Mouse (Mus musculus) erythroblast, adult 5-6 weeks (primary cell): ENCODE measurements around the gene Itga10. TPM values are rescaled to one million over a fixed set of nuclear protein-coding genes. Genes with fewer than 3 reads are reported as not detected.
A peak's percentile ranks its signal among the peaks of the same experiment; 100 is the strongest.
"Not testable (repeated sequence)": the region's sequence is repeated elsewhere in the genome, so short reads cannot be mapped to it uniquely, and the experiment has no call there.

Experiments used
- ATAC-seq: replicated peaks from 2 replicates; pipeline ENCODE4 v1.8.0; 2016; ENCODE audit warnings: moderate number of reproducible peaks, mild to moderate bottlenecking, moderate TSS enrichment, inconsistent platforms; ENCODE audit not compliant: poor library complexity, low FRiP score, severe bottlenecking
- total RNA-seq, 2 experiments: library from RNA; stranded (forward) in 1 of 2; stranded (reverse) in 1 of 2; fragments of 150-400 nt in 1 of 2; fragments of 200-764, 138-1000 nt in 1 of 2; gene quantifications; 2 replicates each; pipeline versions ENCODE4 v1.2.3 to v1.2.4; 2015 to 2017; ENCODE audit warnings: low replicate concordance in 2 of 2

The Itga10 gene
- total RNA-seq, 2 experiments from 2014 or later, result 1.4 TPM; not detected in 1

DNA sequence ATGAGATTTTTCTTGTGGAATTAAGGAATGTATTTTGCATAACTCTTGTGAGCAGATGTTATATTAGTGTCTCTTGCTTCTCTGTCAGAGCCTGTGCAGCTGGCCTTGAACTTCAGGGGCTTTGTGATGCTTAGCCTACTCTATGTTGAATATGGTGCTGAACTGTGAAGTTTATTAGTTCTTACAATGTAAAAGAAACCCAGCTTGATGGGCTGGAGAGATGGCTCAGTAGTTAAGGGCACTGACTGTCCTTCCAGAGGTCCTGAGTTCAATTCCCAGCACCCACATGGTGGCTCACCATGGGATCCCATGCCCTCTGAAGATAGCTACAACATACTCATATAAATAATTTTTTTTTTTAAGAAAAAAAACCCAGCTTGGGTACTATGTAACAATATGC is 13.3 kb upstream of the Itga10 start:
- no peak for ATAC-seq

DNA sequence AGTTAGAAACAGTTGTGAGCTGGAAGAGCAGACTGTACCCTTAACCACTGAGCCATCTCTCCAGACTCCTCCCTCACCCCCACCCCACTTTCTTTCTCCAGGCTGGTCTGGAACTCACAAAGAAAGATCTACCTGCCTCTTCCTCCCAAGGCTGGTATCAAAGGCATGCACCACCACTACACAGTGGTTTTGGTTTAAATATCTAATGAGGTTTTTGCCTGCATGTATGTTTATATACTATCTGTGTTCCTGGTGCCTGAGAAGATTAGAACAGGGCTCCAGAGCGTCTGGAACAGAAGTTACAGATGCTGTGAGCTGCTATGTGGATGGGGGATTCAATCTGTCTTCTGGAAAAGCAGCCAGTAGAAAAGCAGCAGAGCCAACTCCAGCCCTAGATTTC is 11.4 kb upstream of the Itga10 start:
- no peak for ATAC-seq

DNA sequence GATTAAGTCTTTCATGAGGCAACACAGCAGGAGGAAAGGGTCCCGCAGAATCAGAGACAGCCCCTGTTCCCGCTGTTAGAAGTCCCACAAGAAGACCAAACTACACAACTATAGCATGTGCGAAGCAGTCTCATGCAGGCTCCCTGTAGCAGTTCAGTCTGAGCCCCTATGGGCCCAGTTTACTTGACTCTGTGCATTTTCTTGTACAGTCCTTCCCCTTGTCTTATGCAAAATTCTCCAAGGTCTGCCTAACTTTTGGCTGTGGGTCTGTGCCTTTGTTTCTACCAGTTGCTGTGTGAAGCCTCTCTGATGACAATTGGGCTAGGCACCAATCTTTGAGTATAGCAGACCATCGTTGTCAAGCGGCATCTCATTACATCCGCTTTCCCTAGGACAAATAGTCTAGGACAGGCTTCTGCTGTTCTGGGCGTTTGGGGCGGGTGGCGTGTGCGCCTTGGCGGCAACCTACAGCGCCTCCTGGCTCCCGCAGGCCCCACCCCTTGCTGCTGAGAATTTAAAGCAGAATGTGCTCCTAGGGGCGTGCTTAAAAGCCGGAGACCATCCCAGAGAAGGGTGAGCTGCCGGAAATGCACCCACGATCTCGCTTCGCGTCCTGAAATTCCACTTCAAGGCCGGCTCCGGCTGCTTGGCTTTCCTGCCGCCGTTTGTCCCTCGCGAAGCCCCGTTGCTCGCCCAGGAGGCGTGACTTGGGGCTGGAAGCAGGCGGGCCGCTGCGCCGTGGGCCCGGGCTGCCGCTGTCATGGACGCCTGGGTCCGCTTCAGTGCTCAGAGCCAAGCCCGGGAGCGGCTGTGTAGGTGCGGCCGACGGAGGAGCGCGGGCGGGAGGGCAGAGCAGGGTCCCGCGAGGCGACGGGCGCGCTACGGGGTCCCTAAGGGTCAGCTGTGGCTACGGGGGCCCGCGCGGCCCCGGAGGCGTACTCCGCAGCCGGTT is 10.2 kb upstream of the Itga10 start, which contains the start of the genes Pex11b and Gm42957:
Gene Pex11b, plus strand, starts transcription at position 449 of the 952 bp plus-strand sequence.
Gene Gm42957, plus strand, starts transcription at position 547 of the 952 bp plus-strand sequence.
- ATAC-seq, result peak; percentile 91

DNA sequence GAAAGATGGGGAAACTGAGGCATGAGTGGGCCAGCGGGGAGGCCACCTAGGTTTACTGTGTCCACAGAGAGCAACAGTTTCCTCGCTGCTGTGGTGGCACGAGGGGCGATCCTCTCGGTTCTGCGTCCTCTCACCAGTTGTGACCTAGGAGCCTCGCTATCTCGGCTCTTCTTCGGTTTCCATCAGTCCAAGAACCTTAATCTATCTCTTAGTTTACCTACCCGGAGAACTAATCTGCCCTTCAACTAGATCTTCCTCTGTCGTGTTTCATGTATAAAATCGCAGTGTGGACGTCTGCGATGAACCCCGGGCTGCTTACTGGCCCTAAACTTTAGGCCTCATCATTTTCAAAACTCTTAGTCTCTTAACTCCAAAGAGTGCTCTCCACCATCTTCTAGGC is 9.5 kb upstream of the Itga10 start:
- no peak for ATAC-seq

DNA sequence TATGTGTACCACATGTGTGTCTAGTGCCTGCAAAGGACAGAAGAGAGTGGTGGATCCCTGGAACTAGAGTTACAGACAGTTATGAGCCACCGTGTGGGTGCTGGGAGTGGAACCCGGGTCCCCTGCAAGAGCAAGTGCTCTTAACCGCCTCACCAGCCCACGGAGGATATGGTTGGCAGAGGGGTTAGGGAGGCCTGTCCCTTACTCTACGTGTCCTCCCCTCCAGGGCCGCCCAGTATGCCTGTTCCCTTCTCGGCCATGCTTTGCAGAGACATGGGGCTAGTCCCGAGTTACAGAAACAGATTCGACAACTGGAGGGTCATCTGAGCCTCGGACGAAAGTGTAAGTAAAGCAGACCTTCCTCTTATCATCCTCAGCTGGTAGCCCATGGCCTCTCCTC is 8.9 kb upstream of the Itga10 start:
- ATAC-seq, result no peak

DNA sequence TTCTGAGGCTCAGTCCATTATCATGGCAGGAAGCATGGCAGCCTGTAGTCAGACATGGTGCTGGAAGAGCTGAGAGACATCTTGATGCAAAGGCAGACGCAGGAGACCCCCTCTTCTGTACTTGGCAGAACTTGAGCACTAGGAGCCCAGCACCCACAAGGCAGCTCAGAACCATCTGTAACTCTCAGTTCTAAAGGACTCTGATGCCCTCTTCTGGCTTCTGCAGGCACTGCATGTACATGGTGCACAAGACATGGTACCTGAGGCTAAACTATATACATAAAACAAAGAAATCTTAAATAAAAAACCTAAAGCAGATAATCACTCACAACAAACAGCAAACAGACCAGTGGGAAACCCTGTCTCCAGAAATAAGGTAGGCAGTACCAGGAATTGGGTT is 6.2 kb upstream of the Itga10 start:
- ATAC-seq, result peak; percentile 69

DNA sequence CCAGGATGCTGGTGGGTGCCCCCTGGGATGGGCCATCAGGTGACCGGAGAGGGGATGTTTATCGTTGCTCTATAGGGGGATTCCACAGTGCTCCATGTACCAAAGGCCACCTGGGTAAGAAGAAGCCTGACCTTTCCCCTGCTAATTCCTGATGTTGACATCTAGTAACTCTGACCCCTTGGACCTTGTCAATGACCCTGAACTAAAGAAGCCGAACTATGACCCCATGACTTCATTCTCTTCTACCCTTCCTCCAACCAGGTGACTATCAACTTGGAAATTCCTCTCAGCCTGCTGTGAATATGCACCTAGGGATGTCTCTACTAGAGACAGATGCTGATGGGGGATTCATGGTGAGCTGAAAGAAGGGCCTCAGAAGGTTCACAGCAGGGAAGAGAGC is 2.0 kb downstream of the Itga10 start:
- no peak for ATAC-seq

DNA sequence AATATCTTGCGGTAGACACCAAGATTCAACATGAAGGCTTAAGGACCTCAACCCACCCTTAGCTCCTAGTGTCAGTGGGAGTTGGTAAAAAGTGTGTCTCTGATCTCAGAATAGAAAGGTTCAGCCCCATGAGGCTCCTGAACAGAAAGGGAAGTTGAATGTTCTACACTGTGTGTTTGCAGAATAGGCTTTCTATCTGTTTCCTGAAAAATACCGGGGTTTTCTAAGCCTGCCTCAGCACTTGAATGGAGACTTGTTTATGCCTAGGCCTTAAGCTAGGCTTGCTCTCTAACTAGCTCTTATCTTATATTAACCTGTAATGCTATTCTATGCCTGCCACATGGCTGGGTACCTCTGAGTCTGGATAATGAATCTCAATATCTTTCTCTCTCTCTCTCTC is 15.5 kb downstream of the Itga10 start:
- ATAC-seq, result no peak

DNA sequence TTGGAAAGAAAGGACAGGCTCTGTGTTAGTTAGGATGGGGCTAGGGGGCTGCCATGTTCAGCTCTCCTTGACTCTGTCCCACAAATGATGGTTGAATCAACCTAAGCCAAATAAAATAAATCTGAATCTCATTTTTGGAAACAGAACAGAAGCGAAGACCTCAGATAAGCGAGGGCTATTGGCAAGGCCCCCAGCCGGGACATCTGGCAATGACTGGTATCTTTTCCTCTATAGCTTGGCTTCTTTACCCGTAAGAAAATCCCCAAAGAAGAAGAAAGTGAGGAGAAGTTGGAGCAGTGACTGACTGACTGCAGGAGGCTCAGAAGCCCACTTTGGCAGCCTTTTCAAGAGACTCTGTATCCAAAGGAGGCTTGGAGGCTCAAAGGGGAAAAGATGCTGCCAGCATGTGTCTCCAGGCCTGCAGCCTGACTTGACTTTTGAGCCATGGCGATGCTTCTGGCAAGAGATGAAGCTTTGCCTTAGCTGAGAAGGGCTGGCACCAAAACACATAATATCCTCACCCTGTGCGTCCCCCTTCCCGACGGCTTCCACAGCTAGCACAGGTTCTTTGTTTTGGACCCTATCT is 17.4 kb downstream of the Itga10 start:
- ATAC-seq, result no peak

DNA sequence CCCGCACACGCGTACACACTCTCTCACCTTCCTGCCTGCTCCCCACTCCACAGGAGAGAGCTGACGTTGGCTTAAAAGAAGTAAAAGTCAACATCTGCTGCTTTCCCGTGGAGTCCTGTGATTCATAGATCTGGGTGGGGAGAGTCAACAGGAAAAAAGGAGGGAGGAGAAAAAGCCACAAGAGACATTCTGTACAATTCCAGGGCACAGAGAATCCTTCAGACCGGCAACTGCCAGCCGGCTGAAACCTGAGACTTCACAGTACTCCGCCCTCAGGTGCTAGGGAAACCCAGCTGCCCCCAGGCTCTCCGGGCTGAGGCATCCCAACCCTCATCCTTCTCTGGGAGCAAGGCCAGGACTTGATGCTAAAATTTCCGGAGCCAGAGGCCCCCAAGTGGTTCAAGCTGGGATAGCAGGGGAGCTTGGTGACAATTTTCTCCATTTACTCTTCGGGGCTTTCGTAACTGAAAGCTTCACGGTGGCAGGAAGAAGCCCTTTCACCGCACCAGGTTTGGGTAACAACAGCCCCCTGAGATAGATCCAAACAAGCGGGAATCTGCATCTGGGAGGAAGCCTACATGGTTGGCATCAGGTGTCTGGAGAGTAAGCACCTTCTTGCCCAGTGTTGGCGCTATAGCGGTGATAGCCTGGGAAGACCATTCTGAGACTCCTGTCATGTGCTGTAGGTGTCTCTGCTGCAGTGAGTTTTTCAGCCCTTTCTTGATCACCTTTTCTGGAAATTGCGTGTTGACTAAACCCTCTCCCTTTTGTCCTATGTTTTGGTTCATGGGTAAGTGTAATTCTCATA is 18.3 kb downstream of the Itga10 start:
- peak; percentile 71 for ATAC-seq

DNA sequence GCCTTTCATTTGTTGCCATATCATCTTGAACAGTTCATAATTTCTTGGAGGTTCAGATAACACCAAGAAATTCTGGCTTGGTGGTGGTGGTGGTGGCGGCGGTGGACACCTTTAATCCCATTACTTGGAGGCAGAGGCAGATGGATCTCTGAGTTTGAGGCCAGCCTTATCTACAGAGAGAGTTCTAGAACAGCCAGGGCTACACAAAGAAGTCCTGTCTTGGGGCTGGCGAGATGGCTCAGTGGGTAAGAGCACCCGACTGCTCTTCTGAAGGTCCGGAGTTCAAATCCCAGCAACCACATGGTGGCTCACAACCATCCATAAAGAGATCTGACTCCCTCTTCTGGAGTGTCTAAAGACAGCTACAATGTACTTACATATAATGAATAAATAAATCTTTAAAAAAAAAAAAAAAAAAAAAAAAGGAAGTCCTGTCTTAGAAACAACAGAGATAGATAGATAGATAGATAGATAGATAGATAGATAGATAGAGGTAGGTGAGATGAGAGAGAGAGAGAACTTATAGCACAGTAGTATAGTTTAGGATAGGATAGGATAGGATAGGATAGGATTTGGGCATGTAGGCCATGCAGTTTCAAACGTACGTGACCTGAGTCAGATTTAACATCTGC is 20.5 kb downstream of the Itga10 start:
- ATAC-seq, result not testable (repeated sequence)

DNA sequence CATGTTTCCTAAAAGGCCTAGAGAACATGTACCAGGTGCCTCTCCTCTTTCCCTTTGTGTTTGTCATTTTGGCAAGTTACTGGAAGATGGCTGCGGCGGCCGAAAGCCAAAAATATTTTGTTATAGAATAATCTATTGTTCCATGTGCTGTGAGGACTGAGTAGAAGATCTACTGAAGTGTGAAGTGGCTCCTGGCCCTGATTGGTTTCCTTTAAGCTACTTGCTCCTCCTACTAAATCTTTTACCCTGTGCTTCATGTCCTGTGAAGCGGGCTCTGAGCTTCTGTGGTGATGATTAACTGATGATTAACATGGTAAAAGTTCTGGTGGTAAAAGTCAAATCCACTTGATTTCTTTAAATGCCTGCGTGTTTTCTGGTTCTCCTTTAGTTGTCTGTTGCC is 21.5 kb downstream of the Itga10 start:
- no peak for ATAC-seq

DNA sequence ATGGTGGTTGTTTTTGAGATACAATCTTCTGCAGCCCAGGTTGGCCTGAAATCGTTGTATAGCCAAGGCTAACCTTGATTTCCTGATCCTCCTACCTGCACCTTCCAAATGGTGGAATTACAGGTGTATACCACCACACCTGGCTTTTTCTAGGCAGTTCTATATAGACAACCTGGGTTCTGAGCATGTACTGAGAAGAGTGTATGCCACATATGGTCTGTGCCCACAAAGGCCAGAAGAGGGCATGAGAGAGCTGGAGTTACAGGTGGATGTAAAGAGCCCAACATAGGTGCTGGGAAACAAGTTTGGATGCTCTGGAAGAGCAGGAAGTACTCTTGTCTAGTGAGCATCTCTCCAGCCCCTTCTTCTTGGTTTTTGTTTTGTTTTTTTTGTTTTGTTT is 21.9 kb downstream of the Itga10 start:
- ATAC-seq, result no peak

DNA sequence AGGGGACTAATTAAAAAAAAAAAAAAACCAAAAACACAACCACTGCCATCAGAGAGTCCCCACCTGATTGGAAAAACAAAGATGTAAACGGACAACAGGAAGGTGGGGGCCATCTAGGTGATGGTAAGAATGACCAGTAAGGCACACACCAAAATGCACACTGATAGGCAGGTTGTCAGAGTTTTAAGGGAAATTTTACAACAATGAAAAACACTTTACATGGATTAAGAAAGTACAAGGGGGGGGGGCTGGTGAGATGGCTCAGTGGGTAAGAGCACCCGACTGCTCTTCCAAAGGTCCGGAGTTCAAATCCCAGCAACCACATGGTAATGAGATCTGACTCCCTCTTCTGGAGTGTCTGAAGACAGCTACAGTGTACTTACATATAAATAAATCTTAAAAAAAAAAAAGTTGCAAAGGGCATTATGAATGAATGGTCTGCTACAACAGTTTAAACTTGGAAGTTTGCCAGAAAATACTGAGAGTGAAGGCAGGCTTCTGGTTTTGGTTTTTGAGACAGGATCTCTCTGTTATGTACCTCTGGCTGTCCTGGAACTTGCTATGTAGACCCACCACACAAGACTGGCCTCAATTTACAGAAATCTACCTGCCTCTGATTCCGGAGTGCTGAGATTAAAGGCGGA is 23.2 kb downstream of the Itga10 start:
- ATAC-seq, result no peak

DNA sequence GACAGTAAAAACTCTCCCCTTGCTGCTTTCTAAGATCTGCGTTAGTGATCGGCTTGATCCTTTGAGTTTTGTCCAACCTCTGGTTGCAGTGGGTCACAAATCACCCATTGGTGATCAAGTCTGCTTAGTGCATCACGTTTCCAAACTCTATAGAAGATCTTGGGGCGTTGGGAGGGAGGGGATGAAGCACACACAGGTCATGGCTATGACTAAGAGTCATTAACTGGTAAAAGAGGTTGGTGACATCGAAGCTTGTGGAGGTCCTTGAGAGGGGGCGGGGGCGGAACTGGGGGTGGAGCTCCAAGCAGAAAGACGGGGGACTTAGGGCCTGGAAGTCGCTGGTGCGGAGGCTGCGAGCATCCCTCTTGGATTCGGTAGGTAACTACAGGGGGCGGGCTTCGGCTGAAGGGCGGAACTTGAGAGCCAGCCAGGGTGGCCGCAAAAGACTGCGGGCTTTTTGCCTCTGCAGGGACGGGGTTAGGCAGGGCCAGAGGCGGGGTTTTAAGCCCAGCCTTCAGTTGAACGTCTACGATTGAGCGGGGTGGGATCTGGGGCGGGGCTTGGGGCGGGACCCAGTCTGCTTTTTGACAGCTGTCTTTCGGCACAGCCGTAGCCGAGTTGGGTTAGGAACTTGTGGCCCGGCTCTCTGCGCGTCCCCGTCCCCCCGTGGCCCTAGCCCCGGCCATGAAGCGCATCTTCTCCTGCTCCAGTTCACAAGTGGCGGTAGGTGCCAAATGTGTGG is 24.5 kb downstream of the Itga10 start, which contains the start of gene Ankrd35:
Gene Ankrd35, plus strand, starts transcription at position 405 of the 742 bp plus-strand sequence.
- peak; percentile 87 for ATAC-seq

DNA sequence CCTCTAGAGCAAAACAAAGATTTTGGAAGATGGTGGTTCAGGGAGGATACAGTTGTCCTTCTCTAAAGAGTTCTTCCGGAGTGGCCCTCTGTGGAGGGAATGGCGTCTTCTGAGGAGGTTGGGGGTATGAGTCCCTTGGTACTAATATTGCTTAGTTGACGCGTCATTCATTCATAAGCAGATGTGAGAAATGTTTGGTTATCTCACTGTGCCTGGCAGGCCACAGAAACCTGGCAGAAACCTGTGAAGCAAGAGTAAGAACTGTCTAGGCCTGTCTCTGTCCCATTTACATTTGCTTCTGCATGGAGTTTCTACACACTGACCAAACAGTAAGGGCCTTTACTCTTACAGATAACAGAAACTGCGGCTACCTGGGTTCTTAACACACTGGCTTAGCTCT is 26.1 kb downstream of the Itga10 start:
- ATAC-seq, result no peak

DNA sequence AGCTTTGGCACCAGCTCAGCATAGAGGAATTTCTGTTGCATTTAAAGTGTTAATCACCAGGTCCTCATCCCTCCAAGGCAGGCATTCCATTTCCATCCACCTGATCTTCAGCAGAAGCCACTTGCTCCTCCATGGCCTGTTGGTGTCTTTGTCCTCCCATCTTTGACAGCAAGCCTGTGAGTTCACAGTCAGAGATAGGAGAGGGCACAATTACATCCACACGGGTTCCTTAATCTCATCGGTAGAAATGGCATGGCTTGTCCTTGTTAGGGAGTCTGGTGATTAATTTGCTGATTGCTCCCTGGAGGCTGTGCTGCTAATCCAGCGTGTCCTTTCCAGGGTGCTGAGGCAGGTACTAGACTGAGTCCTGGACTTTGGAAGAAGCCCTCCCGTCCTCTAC is 28.1 kb downstream of the Itga10 start:
- no peak for ATAC-seq

DNA sequence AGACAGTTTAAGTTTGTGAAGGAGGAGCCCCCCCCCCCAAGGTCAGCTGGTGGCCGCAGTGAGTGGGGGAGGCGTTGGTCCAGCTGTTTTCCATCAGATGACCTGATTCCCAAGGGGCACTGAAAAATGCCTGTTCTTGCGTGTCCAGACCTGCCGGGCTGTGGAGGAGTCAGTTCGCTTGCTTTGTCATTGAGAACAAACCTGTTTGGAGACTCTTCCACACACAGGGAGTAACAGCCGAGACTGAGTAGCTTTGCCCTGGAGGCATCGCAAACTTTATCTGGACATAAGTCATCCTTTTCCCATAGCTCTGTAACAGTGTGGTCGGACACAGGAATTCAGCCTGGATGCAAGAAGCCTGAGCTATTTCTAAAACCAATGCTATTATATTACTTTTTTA is 29.1 kb downstream of the Itga10 start:
- no peak for ATAC-seq

DNA sequence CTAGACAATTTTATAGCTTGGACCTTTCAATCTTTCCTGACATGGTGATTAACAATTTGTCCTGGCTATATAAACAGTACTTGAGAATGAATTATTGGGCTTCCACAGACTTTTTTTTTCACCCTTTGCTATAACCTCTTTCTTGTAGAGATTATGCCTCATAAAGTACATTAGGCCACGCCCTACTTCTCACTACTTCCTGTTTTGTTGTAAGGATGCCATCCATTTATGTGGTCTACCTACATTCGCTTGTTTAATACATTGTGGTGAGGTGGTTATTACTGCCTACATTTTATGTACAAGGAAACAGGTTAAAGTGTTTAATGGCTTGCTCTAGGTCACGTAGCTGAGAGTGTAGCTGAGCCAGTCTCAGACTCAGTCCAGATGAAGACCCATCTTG is 29.8 kb downstream of the Itga10 start:
- ATAC-seq, result no peak
